Mouse (Mus musculus) liver, postnatal 0 days (tissue): ENCODE measurements around the gene Stra8.

Experiments
- CTCF ChIP-seq: sonication (generic); IDR thresholded peaks from 2 replicates; pipeline ENCODE4 v1.5.1; 2016; ENCODE audit warnings: antibody characterized with exemption, low read depth
- EP300 ChIP-seq: IDR thresholded peaks from 2 replicates; pipeline ENCODE4 v1.6.1; 2016; ENCODE audit warnings: antibody characterized with exemption, low read depth, mild to moderate bottlenecking

DNA sequence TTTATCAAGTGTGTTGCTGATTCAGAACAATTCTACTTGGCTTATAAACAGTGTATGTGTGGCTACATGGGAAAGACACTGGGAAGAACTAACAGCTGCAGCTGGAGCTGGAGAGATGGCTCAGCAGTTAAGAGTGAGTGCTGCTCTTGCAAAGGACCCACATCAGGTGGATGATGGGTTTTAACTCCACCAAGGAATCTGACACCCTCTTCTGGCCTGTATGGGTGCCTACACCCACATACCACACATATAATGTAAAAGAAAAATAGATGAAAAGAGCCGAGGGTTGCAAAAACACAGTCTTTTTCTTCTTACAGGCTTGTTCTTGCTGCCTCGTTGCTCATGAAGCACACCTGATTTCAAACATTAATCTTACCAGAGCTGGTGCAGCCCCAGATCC is 13.8 kb upstream of the Stra8 start:
- TF ChIP-seq EP300 = no peak
- TF ChIP-seq CTCF = peak; percentile 46
